Mouse (Mus musculus) olfactory bulb, adult 2 months (tissue): ENCODE results near the gene Skida1.

Experiments
- CTCF ChIP-seq: fragments of 200-500 bp; IDR thresholded peaks from 2 replicates; pipeline ENCODE4 v1.5.1; 2012; ENCODE audit warnings: low read depth, mild to moderate bottlenecking, low read length, moderate library complexity; ENCODE audit not compliant: insufficient read depth
- POLR2A ChIP-seq: fragments of 200-500 bp; IDR thresholded peaks from 2 replicates; pipeline ENCODE4 v1.6.1; 2012; ENCODE audit warnings: mild to moderate bottlenecking, low read depth, low read length, moderate library complexity; ENCODE audit not compliant: insufficient read depth

GRCm38 (mm10) chr2:18026116-18026947, 22.5 kb downstream of the Skida1 start:
- no peak for TF ChIP-seq CTCF
- no peak for TF ChIP-seq POLR2A
